Mouse (Mus musculus): ENCODE data around the gene Fbln7. TPM values are rescaled to one million over a fixed set of nuclear protein-coding genes. Genes with fewer than 3 reads are reported as not detected.

Gene Fbln7
- polyA plus RNA-seq, 1 experiment from 2014 or later: 0.54 TPM

DNA sequence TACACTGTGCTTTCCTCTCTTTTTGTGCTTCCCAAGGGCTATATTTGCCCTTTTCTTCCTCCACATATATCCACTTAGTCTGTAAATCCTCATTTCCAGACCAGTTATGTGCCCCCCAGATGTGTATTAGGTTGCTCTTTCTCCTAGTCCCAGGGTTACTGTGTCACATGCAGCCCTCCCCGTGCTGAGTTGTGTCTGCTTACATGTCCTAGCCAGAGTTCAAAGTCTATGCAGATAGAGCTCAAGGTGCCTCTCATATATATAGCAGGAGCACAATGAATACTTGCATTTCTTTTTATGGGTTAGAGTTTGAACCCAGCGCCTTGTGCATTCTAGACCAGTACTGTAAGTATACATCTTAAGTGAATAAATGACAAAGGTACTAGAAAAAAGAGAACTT, 29.3 kb upstream of the Fbln7 start:
- Histone ChIP-seq H3K4me1 (replicated peaks) (no peaks in the 10 kb centered on the region), H3K4me2 (no peak overlapping the region), H3K36me3 (peaks cover 56% of the 10 kb centered on the region), H3K9me3 (replicated peaks) (no peaks in the 10 kb centered on the region), H3K9ac (no peak overlapping the region), H3K4me3 (replicated peaks) (no peak overlapping the region), H3K27ac (no peak overlapping the region), H3K27me3 (no peaks in the 10 kb centered on the region)
- no peak for ATAC-seq (ENCODE audit: low read depth)
- DNase-seq: no peak
- WGBS (ENCODE audit: insufficient replicate concordance): 85% methylated on average over 2 of the region's 2 CpGs

DNA sequence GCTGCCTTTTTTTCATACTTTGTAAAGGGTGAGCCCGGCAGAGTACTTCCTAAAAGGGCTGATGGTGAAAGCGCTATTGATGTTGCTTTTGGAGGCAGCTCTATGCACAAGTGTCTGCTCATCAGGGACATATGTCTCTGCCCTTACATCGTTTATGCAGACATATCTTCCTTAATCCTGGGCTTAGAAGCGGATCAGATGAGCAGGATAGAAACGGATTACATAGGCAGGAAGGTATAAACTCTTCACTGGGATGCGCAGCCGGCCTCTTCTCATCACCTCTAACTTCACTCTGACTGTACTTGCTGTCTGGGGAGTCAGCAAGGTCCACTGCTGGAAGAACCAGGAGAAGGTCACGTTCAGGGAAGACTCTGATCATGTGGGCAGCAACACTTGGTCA, 25.2 kb upstream of the Fbln7 start:
- no peak overlapping the region for H3K4me2 ChIP-seq
- ATAC-seq (ENCODE audit: low read depth): no peak
- no peak overlapping the region for H3K4me3 ChIP-seq (replicated peaks)
- no peaks in the 10 kb centered on the region for H3K4me1 ChIP-seq (replicated peaks)
- H3K9me3 ChIP-seq (replicated peaks): no peaks in the 10 kb centered on the region
- DNase-seq: no peak
- no peak overlapping the region for H3K27ac ChIP-seq
- no peak overlapping the region for H3K9ac ChIP-seq
- H3K27me3 ChIP-seq: no peaks in the 10 kb centered on the region
- 82% methylated on average over 8 of the region's 8 CpGs for WGBS (ENCODE audit: insufficient replicate concordance)
- H3K36me3 ChIP-seq: peaks cover 48% of the 10 kb centered on the region

DNA sequence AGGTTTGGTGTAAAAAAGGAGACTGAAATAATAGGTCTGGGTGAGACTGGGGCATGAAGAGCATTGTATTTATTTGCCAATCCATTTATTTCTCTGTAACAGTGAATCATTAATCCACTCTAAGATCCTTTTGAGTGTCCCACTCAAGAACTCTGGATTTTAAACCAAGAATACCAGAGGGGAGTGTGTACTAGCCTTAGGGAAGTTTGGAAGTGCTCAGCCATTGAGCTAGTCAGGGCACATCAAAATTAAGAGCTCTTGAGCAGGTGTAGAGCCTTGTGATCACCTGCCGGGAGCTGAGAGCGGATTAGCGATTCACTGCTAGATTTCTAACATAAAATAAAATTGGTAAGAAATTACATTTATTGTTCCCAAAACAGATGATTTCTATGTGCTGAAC, 24.2 kb upstream of the Fbln7 start:
- Histone ChIP-seq H3K9ac (no peak overlapping the region), H3K9me3 (replicated peaks) (no peaks in the 10 kb centered on the region), H3K4me2 (no peak overlapping the region), H3K4me3 (replicated peaks) (no peak overlapping the region), H3K27ac (no peak overlapping the region), H3K36me3 (peaks cover 50% of the 10 kb centered on the region), H3K27me3 (no peaks in the 10 kb centered on the region), H3K4me1 (replicated peaks) (no peaks in the 10 kb centered on the region)
- no peak for DNase-seq
- ATAC-seq (ENCODE audit: low read depth): no peak
- 93% methylated on average over 3 of the region's 3 CpGs for WGBS (ENCODE audit: insufficient replicate concordance)

DNA sequence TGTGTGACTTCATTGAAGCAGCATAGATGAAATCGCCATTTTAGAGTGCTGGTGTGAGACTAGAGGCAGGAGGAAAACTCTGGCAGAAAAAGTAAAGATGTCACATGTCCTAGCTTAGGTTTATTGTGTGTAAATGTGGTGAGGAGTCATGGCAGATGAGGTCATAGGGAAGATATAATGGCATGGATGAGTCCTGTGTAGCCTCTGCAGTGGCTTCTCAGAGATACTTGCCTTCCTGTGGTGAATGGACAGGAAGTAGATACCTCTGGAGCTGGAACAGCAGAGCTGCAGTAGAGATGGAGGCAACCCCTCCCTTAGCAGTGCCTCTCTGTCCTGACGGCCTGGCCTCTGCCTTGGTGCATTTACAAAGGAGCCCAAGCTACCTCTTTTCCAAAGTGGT, 23.3 kb upstream of the Fbln7 start:
- Histone ChIP-seq H3K4me3 (replicated peaks) (no peak overlapping the region), H3K9ac (no peak overlapping the region), H3K27me3 (no peaks in the 10 kb centered on the region), H3K36me3 (peaks cover 48% of the 10 kb centered on the region), H3K27ac (no peak overlapping the region), H3K4me2 (no peak overlapping the region), H3K9me3 (replicated peaks) (no peaks in the 10 kb centered on the region), H3K4me1 (replicated peaks) (no peaks in the 10 kb centered on the region)
- 0 out of 2 replicates have a peak, but pooled peaks have one; percentile 45 for ATAC-seq (ENCODE audit: low read depth)
- no peak for DNase-seq
- WGBS (ENCODE audit: insufficient replicate concordance): 40% methylated on average over 2 of the region's 2 CpGs

DNA sequence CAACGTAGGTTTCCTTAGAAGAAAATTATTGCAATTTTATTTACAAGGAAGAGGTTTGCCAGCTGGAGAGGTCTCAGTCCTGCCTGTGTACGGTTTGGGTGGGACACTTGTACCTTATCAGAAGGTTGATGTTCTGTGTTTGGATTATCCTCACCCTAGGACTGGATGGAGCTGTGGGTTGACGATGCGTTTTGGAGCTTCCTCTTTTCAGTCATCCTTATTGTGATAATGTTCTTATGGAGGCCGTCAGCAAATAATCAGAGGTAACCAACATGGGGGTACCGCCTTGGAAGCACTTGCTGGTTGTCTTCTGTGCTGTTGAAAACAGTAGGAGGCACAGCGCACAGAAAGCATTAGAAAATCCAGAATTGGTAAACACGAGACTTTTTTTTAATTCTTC, 20.3 kb upstream of the Fbln7 start:
- no peaks in the 10 kb centered on the region for H3K27me3 ChIP-seq
- no peaks in the 10 kb centered on the region for H3K4me1 ChIP-seq (replicated peaks)
- no peak overlapping the region for H3K4me2 ChIP-seq
- WGBS (ENCODE audit: insufficient replicate concordance): 48% methylated on average over 8 of the region's 8 CpGs
- DNase-seq: no peak
- H3K36me3 ChIP-seq: peaks cover 36% of the 10 kb centered on the region
- ATAC-seq (ENCODE audit: low read depth): no peak
- no peak overlapping the region for H3K27ac ChIP-seq
- no peak overlapping the region for H3K4me3 ChIP-seq (replicated peaks)
- no peaks in the 10 kb centered on the region for H3K9me3 ChIP-seq (replicated peaks)
- no peak overlapping the region for H3K9ac ChIP-seq

DNA sequence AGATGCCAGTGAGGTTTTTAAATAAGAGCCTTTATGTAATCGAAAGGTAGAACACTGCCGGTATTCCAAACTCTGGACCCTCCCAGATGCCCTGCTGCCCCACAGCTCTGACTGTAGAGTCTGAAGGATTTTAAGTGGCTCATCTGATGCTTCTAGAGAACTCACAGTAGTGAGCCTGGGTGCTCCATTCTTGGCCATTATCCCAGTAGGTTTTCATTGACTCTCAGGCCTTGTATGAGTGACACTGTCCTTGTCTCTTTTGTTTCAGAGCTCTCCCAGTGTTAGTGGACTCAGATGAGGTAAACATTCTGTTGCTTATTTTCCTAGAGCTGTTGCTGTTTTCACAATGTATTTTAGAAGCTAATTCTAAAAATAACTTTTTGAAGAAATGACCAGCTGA, 12.7 kb upstream of the Fbln7 start:
- WGBS (ENCODE audit: insufficient replicate concordance): 79% methylated on average over 2 of the region's 2 CpGs
- peaks cover 33% of the 10 kb centered on the region for H3K36me3 ChIP-seq

DNA sequence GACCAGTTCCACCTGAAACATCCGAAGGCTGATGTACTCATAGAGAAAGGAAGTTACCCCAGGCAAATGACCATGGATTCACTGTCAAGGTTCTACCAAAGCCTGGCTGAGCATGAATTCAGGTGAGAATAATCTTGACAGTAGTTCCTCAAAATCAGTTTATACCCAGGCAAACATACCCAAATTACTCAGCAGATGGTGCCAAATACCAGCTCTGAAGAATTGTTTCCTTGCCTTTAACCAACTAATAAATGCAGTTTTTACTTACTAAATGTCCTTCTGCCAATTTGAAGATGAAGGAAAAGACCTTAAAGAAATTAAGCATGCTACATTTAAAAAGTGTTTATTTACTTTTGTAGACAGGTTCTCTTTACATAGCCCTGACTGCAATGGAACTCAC, 6.1 kb upstream of the Fbln7 start:
- no peaks in the 10 kb centered on the region for H3K27me3 ChIP-seq
- H3K4me1 ChIP-seq (replicated peaks): no peaks in the 10 kb centered on the region
- H3K4me2 ChIP-seq: no peak overlapping the region
- ATAC-seq (ENCODE audit: low read depth) (no peak), DNase-seq (no peak)
- peaks cover 4% of the 10 kb centered on the region; the same call in 1 of the 2 replicates for H3K36me3 ChIP-seq
- 75% methylated on average over 1 of the region's 1 CpGs for WGBS (ENCODE audit: insufficient replicate concordance)
- H3K4me3 ChIP-seq (replicated peaks): no peak overlapping the region
- no peak overlapping the region for H3K27ac ChIP-seq
- H3K9ac ChIP-seq: no peak overlapping the region
- no peaks in the 10 kb centered on the region for H3K9me3 ChIP-seq (replicated peaks)

More for the DNA sequence above, 12.7 kb upstream of the Fbln7 start:
- Histone ChIP-seq H3K9me3 (replicated peaks) (no peaks in the 10 kb centered on the region), H3K27me3 (no peaks in the 10 kb centered on the region), H3K4me2 (no peak overlapping the region), H3K27ac (no peak overlapping the region), H3K4me1 (replicated peaks) (no peaks in the 10 kb centered on the region), H3K4me3 (replicated peaks) (no peak overlapping the region), H3K9ac (no peak overlapping the region)
- ATAC-seq (ENCODE audit: low read depth): no peak
- DNase-seq: no peak

DNA sequence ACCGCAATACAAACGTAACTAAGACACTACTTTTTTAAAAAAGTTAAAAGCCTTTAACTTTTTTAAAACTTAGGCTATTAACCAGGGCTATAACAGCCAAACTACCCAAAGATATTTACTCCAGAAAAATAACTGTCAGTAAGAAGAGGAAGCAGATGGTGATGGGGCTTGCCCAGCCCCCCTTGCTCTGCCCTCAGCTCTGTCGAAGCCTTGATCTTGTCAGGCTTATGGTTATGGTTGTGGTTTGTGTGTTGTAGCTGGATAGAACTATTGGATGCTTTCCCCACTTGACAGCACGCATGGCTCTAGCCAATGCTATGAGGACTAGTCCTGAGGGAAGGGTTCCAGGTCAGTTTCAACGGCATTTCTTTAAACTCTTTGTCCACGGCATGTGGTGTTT, 3.8 kb upstream of the Fbln7 start:
- WGBS (ENCODE audit: insufficient replicate concordance): 59% methylated on average over 6 of the region's 6 CpGs
- no peak overlapping the region for H3K9ac ChIP-seq
- no peaks in the 10 kb centered on the region for H3K4me1 ChIP-seq (replicated peaks)
- no peak overlapping the region for H3K4me2 ChIP-seq
- no peaks in the 10 kb centered on the region for H3K36me3 ChIP-seq
- no peak for ATAC-seq (ENCODE audit: low read depth)
- no peak overlapping the region for H3K4me3 ChIP-seq (replicated peaks)
- peaks cover 15% of the 10 kb centered on the region for H3K27me3 ChIP-seq
- DNase-seq: no peak
- H3K9me3 ChIP-seq (replicated peaks): no peaks in the 10 kb centered on the region
- no peak overlapping the region for H3K27ac ChIP-seq

DNA sequence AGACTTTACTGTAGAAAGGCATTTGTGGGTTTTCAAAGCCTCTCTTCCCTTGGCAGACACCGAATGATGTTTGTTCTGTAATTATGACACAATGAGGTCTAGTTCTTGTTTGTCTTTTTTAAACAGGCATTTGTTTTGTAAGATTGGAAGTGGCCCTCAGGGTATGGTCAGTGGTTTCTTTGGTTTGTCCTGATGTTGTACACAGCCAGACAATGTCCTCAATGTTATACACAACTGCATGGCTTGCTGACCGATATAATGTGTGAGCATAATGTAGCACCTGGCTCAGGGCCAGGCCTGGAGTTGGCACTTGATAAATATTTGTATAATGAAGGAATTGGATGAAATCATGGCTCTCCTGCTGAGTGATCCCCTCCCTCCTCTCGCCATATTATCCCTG, 2.9 kb upstream of the Fbln7 start:
- H3K27me3 ChIP-seq: peaks cover 21% of the 10 kb centered on the region
- no peaks in the 10 kb centered on the region for H3K4me1 ChIP-seq (replicated peaks)
- no peaks in the 10 kb centered on the region for H3K36me3 ChIP-seq
- WGBS (ENCODE audit: insufficient replicate concordance): 71% methylated on average over 3 of the region's 3 CpGs
- DNase-seq: no peak
- no peak overlapping the region for H3K9ac ChIP-seq
- H3K4me3 ChIP-seq (replicated peaks): no peak overlapping the region
- no peak overlapping the region for H3K27ac ChIP-seq
- ATAC-seq (ENCODE audit: low read depth): no peak
- H3K4me2 ChIP-seq: no peak overlapping the region
- H3K9me3 ChIP-seq (replicated peaks): no peaks in the 10 kb centered on the region

DNA sequence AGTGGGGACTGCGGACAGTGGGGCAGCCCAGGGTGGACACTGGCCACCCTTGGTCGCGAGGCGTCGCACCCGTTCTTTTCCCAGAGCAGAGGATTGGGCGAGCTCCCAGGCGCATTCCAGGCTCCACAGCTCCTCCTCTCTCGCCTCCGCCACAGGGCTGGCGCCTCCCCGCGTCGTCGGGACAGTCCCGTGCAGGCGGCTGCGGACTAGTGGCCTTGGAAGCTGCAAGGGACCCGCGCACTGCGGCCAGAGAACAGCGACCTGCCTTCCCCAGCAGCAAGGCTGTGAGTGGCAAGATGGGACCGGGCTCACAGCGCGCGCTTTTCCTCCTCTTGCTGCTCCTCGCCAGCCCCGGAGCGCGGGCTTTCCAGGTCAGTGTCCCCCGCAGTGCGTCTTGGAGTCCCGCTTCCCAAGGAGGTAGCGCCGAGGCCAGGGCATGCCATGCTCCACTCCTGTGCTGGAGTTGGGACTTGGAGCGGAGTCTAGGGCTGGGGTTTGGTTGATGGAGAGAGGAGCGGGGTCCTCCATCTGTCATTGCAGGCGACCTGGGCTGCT, 1.1 kb downstream of the Fbln7 start:
- H3K4me1 ChIP-seq (replicated peaks): no peaks in the 10 kb centered on the region; the same call in 1 of the 2 replicates
- H3K27ac ChIP-seq: no peak overlapping the region
- ATAC-seq (ENCODE audit: low read depth) (peak; percentile 54), DNase-seq (no peak)
- H3K27me3 ChIP-seq: peaks cover 36% of the 10 kb centered on the region
- H3K36me3 ChIP-seq: no peaks in the 10 kb centered on the region
- no peaks in the 10 kb centered on the region for H3K9me3 ChIP-seq (replicated peaks)
- peak overlapping the region; percentile 57 for H3K4me2 ChIP-seq
- H3K4me3 ChIP-seq (replicated peaks): peak overlapping the region; percentile 42
- WGBS (ENCODE audit: insufficient replicate concordance): 2% methylated on average over 37 of the region's 38 CpGs
- no peak overlapping the region; the same call in 1 of the 2 replicates for H3K9ac ChIP-seq

DNA sequence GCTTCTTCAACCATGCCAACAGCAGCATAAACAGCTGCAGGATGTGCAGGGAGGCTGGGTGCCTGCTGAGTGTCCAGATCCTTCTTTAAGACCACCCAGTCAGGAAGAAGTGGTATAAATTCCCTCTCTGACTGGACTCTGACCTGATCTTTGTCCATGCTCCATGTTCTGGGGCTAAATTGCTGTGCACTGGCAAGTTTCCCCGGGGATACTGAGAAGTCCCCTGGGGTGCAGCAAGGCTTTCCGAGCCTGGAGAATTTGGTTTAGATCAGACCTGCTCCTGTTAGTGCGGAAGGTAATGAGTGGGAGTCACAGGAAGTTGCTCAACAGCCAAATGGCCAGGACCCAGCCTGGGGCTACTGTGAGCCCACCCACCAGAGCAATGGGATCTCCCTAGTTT, 2.3 kb downstream of the Fbln7 start:
- no peak overlapping the region for H3K4me3 ChIP-seq (replicated peaks)
- H3K4me1 ChIP-seq (replicated peaks): no peaks in the 10 kb centered on the region; the same call in 1 of the 2 replicates
- ATAC-seq (ENCODE audit: low read depth) (no peak), DNase-seq (no peak)
- no peak overlapping the region for H3K27ac ChIP-seq
- no peak overlapping the region for H3K4me2 ChIP-seq
- H3K36me3 ChIP-seq: no peaks in the 10 kb centered on the region
- no peak overlapping the region for H3K9ac ChIP-seq
- WGBS (ENCODE audit: insufficient replicate concordance): 35% methylated on average over 3 of the region's 3 CpGs
- peaks cover 36% of the 10 kb centered on the region for H3K27me3 ChIP-seq
- H3K9me3 ChIP-seq (replicated peaks): no peaks in the 10 kb centered on the region

DNA sequence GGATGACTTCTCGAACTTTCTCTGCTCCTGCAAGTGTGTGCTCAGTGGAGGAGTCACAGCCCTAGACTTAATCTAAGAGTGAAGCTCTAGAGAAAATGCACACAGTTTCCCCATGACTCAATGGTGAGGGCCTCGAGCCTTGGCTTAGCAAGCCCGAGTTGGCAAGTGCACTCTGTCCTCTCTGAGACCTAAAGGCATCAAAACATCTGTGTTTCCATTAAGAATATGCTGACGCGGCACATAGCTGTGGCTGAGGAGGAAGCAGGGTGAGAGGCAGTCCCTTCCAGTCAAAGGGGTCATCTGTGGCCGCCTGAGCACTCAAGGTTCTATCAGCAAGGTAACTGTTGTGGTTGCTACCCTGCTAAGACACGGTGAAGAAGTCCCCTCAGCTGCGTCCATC, 8.9 kb downstream of the Fbln7 start:
- Histone ChIP-seq H3K9me3 (replicated peaks) (no peaks in the 10 kb centered on the region), H3K27me3 (no peaks in the 10 kb centered on the region), H3K4me3 (replicated peaks) (no peak overlapping the region), H3K4me1 (replicated peaks) (no peaks in the 10 kb centered on the region), H3K9ac (no peak overlapping the region), H3K36me3 (no peaks in the 10 kb centered on the region), H3K27ac (no peak overlapping the region), H3K4me2 (no peak overlapping the region)
- ATAC-seq (ENCODE audit: low read depth) (no peak), DNase-seq (no peak)
- WGBS (ENCODE audit: insufficient replicate concordance): 53% methylated on average over 8 of the region's 8 CpGs
